Mouse (Mus musculus) embryonic fibroblast, embryonic 13.5 days (primary cell): Measurements from ENCODE around the gene Rab4b. TPM values are rescaled to one million over a fixed set of nuclear protein-coding genes. Genes with fewer than 3 reads are reported as not detected.

ENCODE experiments used
- H3K27ac ChIP-seq: 2 replicates; pipeline ENCODE4 v1.5.1; 2012; ENCODE audit warnings: low read length, control low read depth, inconsistent platforms; ENCODE audit not compliant: insufficient read depth
- H3K4me1 ChIP-seq: 2 replicates; pipeline ENCODE4 v1.6.1; 2011; ENCODE audit warnings: low read length; ENCODE audit not compliant: control insufficient read depth, insufficient read depth
- H3K4me3 ChIP-seq: 2 replicates; pipeline ENCODE4 v1.5.1; 2011; ENCODE audit warnings: mild to moderate bottlenecking, control low read depth, low read length; ENCODE audit not compliant: insufficient read depth
- CTCF ChIP-seq: IDR thresholded peaks from 2 replicates; pipeline ENCODE4 v1.5.1; 2011; ENCODE audit warnings: mild to moderate bottlenecking, control low read depth, low read length, moderate library complexity, borderline replicate concordance; ENCODE audit not compliant: insufficient read depth
- POLR2A ChIP-seq: IDR thresholded peaks from 2 replicates; pipeline ENCODE4 v1.6.1; 2011; ENCODE audit warnings: low read depth, mild to moderate bottlenecking, control low read depth, low read length, moderate library complexity
- polyA plus RNA-seq: library from polyadenylated mRNA; stranded (reverse); fragments of >200 nt; gene quantifications from 2 replicates; pipeline ENCODE4 v1.2.4, GENCODE M21; 2011; ENCODE audit warnings: low read depth; ENCODE audit not compliant: missing spikeins, insufficient read length

The Rab4b gene
- polyA plus RNA-seq, 1 experiment: 50.0 TPM

- TF ChIP-seq POLR2A (no peak), CTCF (no peak)
- H3K27ac ChIP-seq: no peak overlapping the region
Observed at GRCm38 (mm10) chr7:27130521-27131370, 48.0 kb downstream of the Rab4b start.

GRCm38 (mm10) chr7:27129811-27130210, 48.9 kb downstream of the Rab4b start:
- TF ChIP-seq POLR2A: no peak
- TF ChIP-seq CTCF: no peak
- no peak overlapping the region for H3K4me3 ChIP-seq

More at GRCm38 (mm10) chr7:27130521-27131370, 48.0 kb downstream of the Rab4b start:
- Histone ChIP-seq H3K4me1 (no peaks in the 10 kb centered on the region), H3K4me3 (no peak overlapping the region)

GRCm38 (mm10) chr7:27128946-27129345, 49.8 kb downstream of the Rab4b start:
- H3K4me1 ChIP-seq: no peaks in the 10 kb centered on the region
- no peak overlapping the region for H3K4me3 ChIP-seq
- no peak for TF ChIP-seq POLR2A
- TF ChIP-seq CTCF: no peak
- no peak overlapping the region for H3K27ac ChIP-seq

More at GRCm38 (mm10) chr7:27129811-27130210, 48.9 kb downstream of the Rab4b start:
- Histone ChIP-seq H3K27ac (no peak overlapping the region), H3K4me1 (no peaks in the 10 kb centered on the region)

DNA sequence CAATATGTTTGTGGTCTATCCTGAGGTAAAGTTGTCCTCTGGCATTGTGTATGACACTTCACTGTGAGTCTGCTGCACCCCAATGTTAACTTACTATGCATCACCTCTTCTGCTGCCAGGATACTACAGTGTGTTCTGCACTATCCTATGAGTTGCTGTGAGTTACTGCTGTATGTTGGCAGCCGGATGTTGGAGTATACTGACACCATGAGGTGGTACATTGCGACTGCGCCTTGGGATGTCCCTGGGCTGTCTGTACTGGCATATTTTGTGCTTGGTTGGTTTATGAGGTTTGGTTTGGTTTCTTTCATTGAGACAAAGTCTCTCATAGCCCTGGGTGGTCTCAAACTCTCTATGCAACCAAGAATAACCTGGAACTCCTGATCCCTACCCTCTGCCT, 50.5 kb downstream of the Rab4b start:
- TF ChIP-seq POLR2A: no peak
- peak; percentile 73; the same call in 1 of the 2 replicates for TF ChIP-seq CTCF
- Histone ChIP-seq H3K27ac (no peak overlapping the region), H3K4me3 (no peak overlapping the region), H3K4me1 (no peaks in the 10 kb centered on the region)

- no peak for TF ChIP-seq CTCF
- no peak for TF ChIP-seq POLR2A
- no peaks in the 10 kb centered on the region for H3K4me1 ChIP-seq
Observed at GRCm38 (mm10) chr7:27124969-27125368, 53.7 kb downstream of the Rab4b start.

DNA sequence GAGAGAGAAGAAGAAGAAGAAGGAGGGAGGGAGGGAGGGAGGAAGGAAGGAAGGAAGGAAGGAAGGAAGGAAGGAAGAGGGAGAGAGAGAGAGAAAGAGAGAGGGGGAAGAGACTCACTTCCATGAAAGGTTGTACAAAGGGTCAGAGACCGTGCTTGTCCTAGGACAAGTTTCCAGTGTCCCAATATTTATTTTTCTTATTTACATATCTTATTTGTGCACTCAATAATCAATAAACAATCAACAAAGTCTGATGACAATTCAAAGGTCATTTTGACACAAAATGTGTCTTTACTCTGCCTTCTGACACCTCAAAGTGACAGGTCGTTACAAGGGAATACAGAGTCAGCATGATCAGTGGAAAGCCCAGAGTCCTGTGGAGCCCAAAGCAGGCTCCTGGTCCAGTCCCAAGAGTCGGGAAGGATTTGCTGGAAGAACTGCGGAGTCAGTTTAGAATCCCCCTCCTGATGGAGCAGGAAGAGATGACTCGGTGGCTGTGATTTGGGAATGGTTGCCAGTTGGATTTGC, 54.3 kb downstream of the Rab4b start:
- Histone ChIP-seq H3K4me3 (no peak overlapping the region), H3K4me1 (no peaks in the 10 kb centered on the region), H3K27ac (no peak overlapping the region)
- TF ChIP-seq POLR2A: no peak
- no peak for TF ChIP-seq CTCF

More at GRCm38 (mm10) chr7:27124969-27125368, 53.7 kb downstream of the Rab4b start:
- no peak overlapping the region for H3K27ac ChIP-seq
- H3K4me3 ChIP-seq: no peak overlapping the region

DNA sequence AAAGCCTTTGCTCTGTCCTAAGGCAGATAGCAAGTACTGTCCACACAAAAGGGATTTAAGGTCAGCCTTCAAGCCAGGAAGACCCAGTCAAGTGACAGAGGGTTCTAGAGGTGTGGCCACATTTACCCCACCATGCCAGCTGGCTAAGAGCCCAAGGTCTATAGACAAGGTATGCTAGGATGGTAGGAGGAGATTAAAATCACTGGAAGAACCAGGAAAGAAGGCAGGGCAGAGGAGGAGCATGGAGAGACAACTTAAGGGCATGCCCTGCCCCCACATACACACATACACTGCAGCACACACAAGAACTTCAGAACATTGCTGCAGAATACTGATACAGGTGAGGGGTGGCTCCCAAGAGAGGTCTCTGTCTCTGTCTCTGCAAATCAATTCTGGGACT, 59.0 kb downstream of the Rab4b start, which contains the start of gene Cyp2f2:
Gene Cyp2f2 (plus strand): TSS at position 234 of the 400 bp plus-strand sequence.
- no peak within 1 kb of the TSS for H3K4me3 ChIP-seq
- TF ChIP-seq CTCF: no peak
- no peak for TF ChIP-seq POLR2A
- no peaks in the 10 kb centered on the region for H3K4me1 ChIP-seq
- peak within 1 kb of the TSS; percentile 15; the same call in 1 of the 2 replicates for H3K27ac ChIP-seq

Other genes with a start within 250 kb of the Rab4b start
- not detected in 2 replicates for gene Cyp2a22, start 239.5 kb downstream of the Rab4b start, polyA plus RNA-seq
- not detected in 2 replicates for gene Cyp2a12, start 149.8 kb downstream of the Rab4b start, polyA plus RNA-seq
- gene Cyp2f2, start 59.0 kb downstream of the Rab4b start, polyA plus RNA-seq: 0.30 TPM in 1 of 2 replicates, not detected in the other
- gene Cyp2t4, start 25.2 kb downstream of the Rab4b start, polyA plus RNA-seq: not detected in 2 replicates
- gene Egln2, start 12.1 kb downstream of the Rab4b start, polyA plus RNA-seq: 26.8 and 30.5 TPM in 2 replicates
- not detected in 2 replicates for gene Gm21983, start 2.2 kb upstream of the Rab4b start, polyA plus RNA-seq
- gene Mia, start 2.3 kb upstream of the Rab4b start, polyA plus RNA-seq: not detected in 2 replicates
- gene BC024978, start 16.9 kb upstream of the Rab4b start, polyA plus RNA-seq: 7.3 and 7.7 TPM in 2 replicates
- gene Snrpa, start 17.4 kb upstream of the Rab4b start, polyA plus RNA-seq: 117 and 153 TPM in 2 replicates
- 8.3 and 8.7 TPM in 2 replicates for gene Itpkc, start 49.8 kb upstream of the Rab4b start, polyA plus RNA-seq
- 19.4 and 21.6 TPM in 2 replicates for gene Coq8b, start 54.1 kb upstream of the Rab4b start, polyA plus RNA-seq
- gene Numbl, start 79.5 kb upstream of the Rab4b start, polyA plus RNA-seq: 47.6 and 51.7 TPM in 2 replicates
- gene Ltbp4, start 158.8 kb upstream of the Rab4b start, polyA plus RNA-seq: 46.5 and 50.6 TPM in 2 replicates
- gene Shkbp1, start 177.1 kb upstream of the Rab4b start, polyA plus RNA-seq: 35.9 and 41.2 TPM in 2 replicates
- gene Gm20479, start 178.5 kb upstream of the Rab4b start, polyA plus RNA-seq: 6.2 TPM in 1 of 2 replicates, not detected in the other